ENCODE assay signal across 9 mouse cellular contexts in genomic region chr10:71342030-71342805, GRCm38 (mm10). TPM values are rescaled to one million over a fixed set of nuclear protein-coding genes. Genes with fewer than 3 reads are reported as not detected.
DNase-seq lines count a peak whose midpoint lies in the region; ATAC-seq and TF ChIP-seq lines count a peak whose summit lies in the region.
"Had no signal": no experiment of that assay in that cellular context is flagged by ENCODE, and none has a peak within 500 bp of the region (broad histone marks: within the 10 kb centered on the region; RNA-seq: fewer than 3 reads in every experiment).

No protein-coding gene starts in this region.

- H3K36me3 ChIP-seq in heart, postnatal 0 days (replicated peaks; ENCODE audit: control insufficient read depth, insufficient read depth, low read length), result no peaks in the 10 kb centered on the region
- H3K36me3 ChIP-seq in liver, postnatal 0 days (replicated peaks; ENCODE audit: insufficient read depth, low read length), result no peaks in the 10 kb centered on the region
- H3K36me3 ChIP-seq: hindbrain, embryonic 12.5 days had no signal

- peak; percentile 26 for TF ChIP-seq CTCF in heart, postnatal 0 days (IDR thresholded peaks at IDR 0.05; ENCODE audit: low read depth)
- TF ChIP-seq CTCF in liver, postnatal 0 days (IDR thresholded peaks at IDR 0.05; ENCODE audit: low read depth), result peak; percentile 63

- no peaks in the 10 kb centered on the region for H3K9me3 ChIP-seq in heart, postnatal 0 days (replicated peaks; ENCODE audit: control insufficient read depth, low read length)
- H3K9me3 ChIP-seq in liver, postnatal 0 days (ENCODE audit: low read length), result no peaks in the 10 kb centered on the region
- H3K9me3 ChIP-seq: hindbrain, embryonic 12.5 days had no signal

- H3K4me2 ChIP-seq in heart, postnatal 0 days (ENCODE audit: low read depth, low read length), result no peak overlapping the region
- H3K4me2 ChIP-seq in liver, postnatal 0 days (ENCODE audit: low read depth, low read length), result peak overlapping the region; percentile 92

- TF ChIP-seq EP300 in heart, postnatal 0 days (IDR thresholded peaks at IDR 0.05; ENCODE audit: low read depth), result no peak
- no peak for TF ChIP-seq EP300 in liver, postnatal 0 days (IDR thresholded peaks at IDR 0.05; ENCODE audit: low read depth)

- no peak overlapping the region for H3K4me3 ChIP-seq in heart, postnatal 0 days (ENCODE audit: low read depth, low read length)
- no peak overlapping the region for H3K4me3 ChIP-seq in liver, postnatal 0 days (ENCODE audit: low read depth, low read length)
- H3K4me3 ChIP-seq: hindbrain, embryonic 12.5 days had no signal

- H3K4me1 ChIP-seq in heart, postnatal 0 days (ENCODE audit: control insufficient read depth, insufficient read depth), result peaks cover 25% of the 10 kb centered on the region
- peaks cover 32% of the 10 kb centered on the region for H3K4me1 ChIP-seq in liver, postnatal 0 days (ENCODE audit: insufficient read depth)

- H3K9ac ChIP-seq in heart, postnatal 0 days (replicated peaks; ENCODE audit: low read depth, low read length), result no peak overlapping the region
- no peak overlapping the region; the same call in 1 of the 2 replicates for H3K9ac ChIP-seq in liver, postnatal 0 days (replicated peaks)
- H3K9ac ChIP-seq: hindbrain, embryonic 12.5 days had no signal

- H3K27me3 ChIP-seq in heart, postnatal 0 days (ENCODE audit: control insufficient read depth, insufficient read depth, low read length), result no peaks in the 10 kb centered on the region
- no peaks in the 10 kb centered on the region for H3K27me3 ChIP-seq in liver, postnatal 0 days (ENCODE audit: insufficient read depth, low read length)
- H3K27me3 ChIP-seq: hindbrain, embryonic 12.5 days had no signal

- no peak for DNase-seq in heart, postnatal 0 days (ENCODE audit: low spot score)
- no peak for DNase-seq in heart, adult 8-10 months (ENCODE audit: low spot score)
- peak; percentile 59 for DNase-seq in A20 (ENCODE audit: low read depth, low spot score)
- DNase-seq in NIH3T3 (ENCODE audit: low read depth), result peak; percentile 36
- DNase-seq in liver, postnatal 0 days, result peak; percentile 55
- no peak for DNase-seq in spleen, adult 12 weeks (ENCODE audit: low spot score)
- no peak for DNase-seq in right cerebral cortex, adult 2 months (ENCODE audit: low spot score in 2 of 2)
- DNase-seq in yolk sac, embryonic 10.5 days (ENCODE audit: low spot score), result no peak

- 82% methylated on average over 7 of the region's 7 CpGs for WGBS in heart, postnatal 0 days
- 76% methylated on average over 7 of the region's 7 CpGs for WGBS in liver, postnatal 0 days (ENCODE audit: insufficient replicate concordance)

- H3K27ac ChIP-seq in heart, postnatal 0 days (ENCODE audit: low read depth), result no peak overlapping the region
- peak overlapping the region; percentile 97 for H3K27ac ChIP-seq in liver, postnatal 0 days (ENCODE audit: low read depth)
- H3K27ac ChIP-seq: hindbrain, embryonic 12.5 days had no signal

- no peak for ATAC-seq in heart, postnatal 0 days (ENCODE audit: insufficient read depth, low read depth)
- no peak for ATAC-seq in liver, postnatal 0 days

RNA-seq across cellular contexts. Expression of gene Cisd1, which starts 2.5 kb away (rescaled TPM):
- 134 and 170 TPM in 2 replicates for total RNA-seq in heart, postnatal 0 days (2014; rRNA removed; ENCODE audit: low replicate concordance)
- polyA plus RNA-seq in heart, postnatal 0 days (2015; fragmentation: Nextera tagmentation; extraction: Ambion mirVana), result 403 and 429 TPM in 2 replicates
- 100 to 1,000 TPM; 324 to 355 (median 343) TPM for total RNA-seq in heart, adult 8-10 months (2022)
- polyA plus RNA-seq in liver, postnatal 0 days (2015; fragmentation: Nextera tagmentation; extraction: Ambion mirVana), result 261 and 297 TPM in 2 replicates

RNA-seq across cellular contexts. Expression of gene Ipmk, which starts 5.3 kb away (rescaled TPM):
- total RNA-seq in heart, postnatal 0 days (2014; rRNA removed; ENCODE audit: low replicate concordance), result 6.8 and 8.0 TPM in 2 replicates
- polyA plus RNA-seq in heart, postnatal 0 days (2015; fragmentation: Nextera tagmentation; extraction: Ambion mirVana), result 4.9 TPM in 2 replicates
- 10 to 100 TPM; 15.1 to 20.6 (median 17.4) TPM for total RNA-seq in heart, adult 8-10 months (2022)
- polyA plus RNA-seq in liver, postnatal 0 days (2015; fragmentation: Nextera tagmentation; extraction: Ambion mirVana), result 9.4 and 10.9 TPM in 2 replicates

RNA-seq across cellular contexts. Expression of gene Ube2d1, which starts 57.2 kb away (rescaled TPM):
- total RNA-seq in heart, postnatal 0 days (2014; rRNA removed; ENCODE audit: low replicate concordance), result 19.6 and 46.8 TPM in 2 replicates
- polyA plus RNA-seq in heart, postnatal 0 days (2015; fragmentation: Nextera tagmentation; extraction: Ambion mirVana), result 45.3 and 48.5 TPM in 2 replicates
- total RNA-seq in heart, adult 8-10 months (2022), result 10 to 100 TPM; 44.7 to 54.1 (median 47.0) TPM
- polyA plus RNA-seq in liver, postnatal 0 days (2015; fragmentation: Nextera tagmentation; extraction: Ambion mirVana), result 6.9 and 8.8 TPM in 2 replicates

Comparison
In these comparisons a context has a peak if more than half of its experiments do, and no peak if none do; other contexts are left out.
1. DNase-seq: peak in A20 (single experiment), NIH3T3 (single experiment) and liver, postnatal 0 days (single experiment); none in heart, postnatal 0 days (single experiment), heart, adult 8-10 months (single experiment), spleen, adult 12 weeks (single experiment), right cerebral cortex, adult 2 months (0 of 2) and yolk sac, embryonic 10.5 days (single experiment).